Mouse (Mus musculus) spleen, adult 2 months (tissue): Measurements from ENCODE around the gene Lrp6.

Source experiments
- CTCF ChIP-seq: fragments of 200-500 bp; IDR thresholded peaks from 2 replicates; pipeline ENCODE4 v1.5.1; 2011; ENCODE audit warnings: mild to moderate bottlenecking, inconsistent platforms; ENCODE audit not compliant: insufficient read depth, insufficient read length, insufficient replicate concordance; ENCODE audit errors: extremely low read depth
- POLR2A ChIP-seq: fragments of 200-500 bp; IDR thresholded peaks from 2 replicates; pipeline ENCODE4 v1.6.1; 2011; ENCODE audit warnings: low read depth, low read length, inconsistent platforms

GRCm38 (mm10) chr6:134441716-134442115 lies 125.0 kb downstream of the Lrp6 start:
- TF ChIP-seq CTCF, result no peak
- no peak for TF ChIP-seq POLR2A
